Mouse (Mus musculus) mouse trophoblast stem cell (cell line): ENCODE results near the gene Khdc1a.
"Not testable (repeated sequence)": the region's sequence is repeated elsewhere in the genome, so short reads cannot be mapped to it uniquely, and the experiment has no call there.

ENCODE experiments used
- in situ Hi-C, 2 experiments: fragments of 300-500 bp; cut with MseI, MboI; formaldehyde crosslinking; loops; 2 replicates in 1 of 2; 3 replicates in 1 of 2; pipeline ENCODE4 v1.15.1; 2025

Khdc1a gene

GRCm38 (mm10) chr1:21349341-21349740, at the start of gene Khdc1a:
Gene Khdc1a (plus strand): TSS chr1:21349641.
- in situ Hi-C loops: no loop called here

DNA sequence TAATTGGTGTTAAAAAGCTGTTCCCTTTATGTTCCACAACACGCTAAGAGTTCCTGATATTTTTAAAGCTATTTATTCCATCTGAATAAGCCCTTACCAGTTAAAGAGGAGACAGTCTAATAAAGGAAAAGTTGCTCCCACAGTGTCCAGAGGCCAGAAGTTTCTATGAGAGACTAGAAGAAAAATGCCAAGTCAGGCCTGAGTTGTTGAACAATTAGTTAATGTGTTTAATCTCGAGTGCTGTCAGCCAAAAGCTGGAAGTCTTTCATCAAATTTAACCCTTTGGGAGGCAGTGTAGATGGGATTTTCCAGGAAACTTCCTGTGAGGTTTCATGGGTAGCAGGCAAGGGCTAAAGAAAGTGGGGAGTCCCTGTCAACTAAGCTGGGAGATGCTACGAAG, 49.6 kb upstream of the Khdc1a start:
- in situ Hi-C loops: no loop called here

- in situ Hi-C loops: no loop called here
Measured at GRCm38 (mm10) chr1:21301686-21302085, 47.8 kb upstream of the Khdc1a start.

DNA sequence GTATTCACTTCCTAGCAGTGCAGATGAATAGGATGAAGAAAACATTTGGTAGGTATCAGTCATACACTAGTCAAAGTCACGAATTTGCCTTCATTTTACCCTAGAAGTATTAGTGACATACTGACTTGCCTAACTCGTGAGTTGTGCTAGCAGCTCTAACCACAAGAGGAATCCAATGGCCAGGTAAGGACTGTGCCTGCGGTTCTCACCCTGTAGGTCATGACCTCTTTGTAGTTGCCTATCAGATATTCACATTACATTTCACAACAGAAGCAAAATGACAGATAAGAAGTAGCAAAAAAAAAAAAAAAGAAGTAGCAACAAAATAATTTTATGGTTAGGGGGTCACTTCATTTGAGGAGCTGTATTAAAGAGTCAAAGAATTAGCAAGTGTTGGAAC, 45.3 kb upstream of the Khdc1a start:
- in situ Hi-C loops: no loop called here

DNA sequence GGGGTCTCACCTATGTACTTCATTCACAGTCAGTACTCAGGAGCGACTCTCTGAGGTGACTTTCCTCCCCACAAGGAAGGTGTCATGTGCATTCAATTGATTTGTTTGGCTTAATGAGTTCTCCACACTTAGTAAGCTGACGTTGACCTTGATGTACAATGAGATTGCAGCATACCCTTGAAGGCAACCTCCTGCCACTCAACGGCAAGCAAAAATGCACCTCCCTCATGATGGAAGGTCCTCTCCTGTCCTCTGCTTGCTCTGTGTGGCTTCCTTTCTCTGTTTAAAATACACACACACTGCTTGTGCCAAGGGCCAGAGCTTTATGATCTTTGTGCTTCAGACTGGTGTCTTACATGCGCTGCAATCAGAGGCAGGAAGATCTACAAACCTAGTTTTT, 44.8 kb upstream of the Khdc1a start:
- in situ Hi-C loops: no loop called here

GRCm38 (mm10) chr1:21305443-21305842, 44.0 kb upstream of the Khdc1a start:
- in situ Hi-C loops: no loop called here

DNA sequence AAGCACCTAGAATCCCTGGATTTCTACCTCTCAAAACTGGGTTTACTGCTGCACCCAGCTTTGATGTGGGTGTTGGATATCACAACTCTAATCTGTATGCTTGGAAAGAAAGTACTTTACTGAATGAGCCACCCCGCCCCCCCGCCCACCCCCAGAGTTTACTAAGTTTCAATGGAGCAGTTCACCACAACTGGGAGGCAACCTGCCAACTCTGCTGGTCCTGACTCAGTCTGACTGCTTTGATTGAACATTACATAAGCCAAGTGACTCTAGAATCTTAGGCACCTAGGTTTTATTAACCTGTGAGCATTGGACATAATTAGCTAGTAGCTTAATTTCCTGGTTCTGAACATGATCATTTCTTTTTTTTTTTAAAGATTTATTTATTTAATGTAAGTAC, 35.1 kb upstream of the Khdc1a start:
- in situ Hi-C loops: no loop called here

DNA sequence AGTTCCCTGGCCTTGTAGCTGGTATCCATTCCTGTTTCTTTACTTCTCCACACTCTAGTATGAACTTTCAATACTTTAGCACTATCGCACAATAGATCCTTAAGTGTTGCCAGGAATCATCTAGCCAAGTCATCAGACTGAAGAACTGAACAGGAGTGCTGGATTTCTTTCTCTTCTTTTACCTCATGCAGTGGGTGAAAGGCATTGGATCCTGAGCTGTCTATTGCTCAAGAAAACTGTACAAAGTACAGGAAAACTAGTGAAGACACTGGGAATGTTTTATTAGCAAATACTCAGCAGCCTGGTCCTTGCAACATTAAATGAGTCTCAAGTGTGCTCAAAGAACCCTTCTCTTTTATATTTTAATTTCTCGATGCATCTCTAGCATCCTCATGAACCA, 33.7 kb upstream of the Khdc1a start:
- in situ Hi-C loops: no loop called here

DNA sequence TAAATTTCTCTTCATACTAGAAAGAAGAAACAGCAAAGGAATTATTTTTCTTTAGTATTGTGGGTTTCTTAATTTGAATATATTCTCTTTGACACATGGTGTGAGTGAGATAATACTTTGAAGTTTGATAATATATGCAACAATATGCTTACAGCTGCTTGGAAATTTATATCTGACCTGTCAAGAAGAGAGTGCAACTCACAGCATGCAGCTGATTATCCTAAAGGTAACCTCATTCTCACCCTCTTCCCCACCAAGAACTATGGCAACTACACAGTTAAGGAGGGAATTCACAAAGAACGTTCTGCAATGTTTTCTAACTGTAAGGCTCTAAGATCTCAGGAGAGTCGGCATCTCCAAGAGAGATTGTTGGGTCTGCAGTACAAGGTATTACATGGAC, 33.1 kb upstream of the Khdc1a start:
- in situ Hi-C loops: no loop called here

GRCm38 (mm10) chr1:21318202-21318601, 31.2 kb upstream of the Khdc1a start:
- in situ Hi-C loops: no loop called here

GRCm38 (mm10) chr1:21320271-21320670, 29.2 kb upstream of the Khdc1a start:
- in situ Hi-C loops: not testable (repeated sequence)

DNA sequence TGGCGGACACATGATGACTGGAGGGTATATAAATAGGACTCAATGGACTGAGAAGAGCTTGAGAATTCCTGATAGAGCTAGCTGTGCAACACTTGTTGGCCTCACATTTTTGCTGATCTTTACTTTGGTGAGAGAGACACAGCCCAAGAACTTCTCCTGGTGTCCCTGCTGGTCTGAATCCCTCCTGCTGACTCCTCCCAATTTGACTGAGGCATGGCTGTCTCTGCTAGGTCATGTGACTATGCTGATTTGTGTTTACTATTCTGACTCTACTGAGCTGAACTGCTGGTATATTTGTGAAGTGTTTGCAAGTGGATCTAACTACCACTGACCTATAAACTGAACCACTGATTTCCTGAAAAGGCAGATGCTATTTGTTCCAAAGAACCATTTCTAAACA, 27.8 kb upstream of the Khdc1a start:
- in situ Hi-C loops: no loop called here

DNA sequence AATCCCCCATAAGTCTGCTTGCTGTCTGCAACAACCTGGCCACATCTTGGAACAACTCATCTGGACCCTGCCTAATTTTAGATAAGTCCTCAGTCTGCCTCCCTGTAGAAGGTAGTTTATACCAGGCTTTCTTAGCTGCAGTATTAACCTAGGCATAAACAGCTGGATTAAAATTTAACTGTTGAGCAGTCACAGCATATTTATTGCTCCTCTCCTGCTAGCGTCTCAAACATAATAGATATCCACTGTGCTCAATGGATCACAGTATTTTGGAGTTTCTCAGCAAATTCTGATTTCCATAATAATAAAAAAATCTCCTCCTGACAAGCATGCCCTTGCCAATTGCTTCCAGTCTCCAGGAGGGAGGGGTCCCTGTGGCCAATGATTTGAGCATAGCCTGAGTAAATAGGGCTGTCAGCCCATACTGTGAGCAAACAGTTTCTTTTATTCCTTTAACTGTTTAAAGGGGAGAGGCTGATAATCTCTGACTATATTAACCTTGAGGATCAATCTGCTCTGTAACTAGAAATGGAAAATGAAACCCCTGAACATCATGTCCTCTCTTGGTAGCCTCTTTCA, 25.4 kb upstream of the Khdc1a start:
- in situ Hi-C loops: no loop called here

- in situ Hi-C loops: no loop called here
Measured at GRCm38 (mm10) chr1:21324633-21325032, 24.8 kb upstream of the Khdc1a start.

- in situ Hi-C loops: no loop called here
Measured at GRCm38 (mm10) chr1:21326733-21327132, 22.7 kb upstream of the Khdc1a start.

GRCm38 (mm10) chr1:21331161-21331560, 18.3 kb upstream of the Khdc1a start:
- in situ Hi-C loops: not testable (repeated sequence)

GRCm38 (mm10) chr1:21333222-21333973, 16.0 kb upstream of the Khdc1a start:
- in situ Hi-C loops: no loop called here

DNA sequence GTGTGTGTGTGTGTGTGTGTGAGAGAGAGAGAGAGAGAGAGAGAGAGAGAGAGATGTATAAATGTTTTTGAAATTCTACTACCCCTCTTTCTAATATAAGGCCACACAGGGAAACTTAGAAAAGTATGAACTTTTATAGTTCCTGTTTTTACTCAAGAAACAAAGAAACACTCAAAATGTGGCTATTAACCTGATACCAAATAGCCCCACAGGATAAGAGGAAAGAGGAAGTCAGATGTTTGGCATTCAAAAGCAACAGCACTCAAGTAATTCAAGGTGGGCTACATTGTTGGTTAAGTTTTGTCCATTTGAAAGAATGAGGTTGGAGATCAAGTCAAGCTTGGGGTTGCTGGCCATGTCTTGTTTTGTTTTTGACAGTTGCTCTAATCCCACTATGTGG, 13.6 kb upstream of the Khdc1a start:
- in situ Hi-C loops: no loop called here

- in situ Hi-C loops: no loop called here
Measured at GRCm38 (mm10) chr1:21340745-21341144, 8.7 kb upstream of the Khdc1a start.

GRCm38 (mm10) chr1:21344253-21344652, 5.2 kb upstream of the Khdc1a start:
- in situ Hi-C loops: no loop called here

- in situ Hi-C loops: not testable (repeated sequence)
Measured at GRCm38 (mm10) chr1:21344752-21345151, 4.7 kb upstream of the Khdc1a start.

DNA sequence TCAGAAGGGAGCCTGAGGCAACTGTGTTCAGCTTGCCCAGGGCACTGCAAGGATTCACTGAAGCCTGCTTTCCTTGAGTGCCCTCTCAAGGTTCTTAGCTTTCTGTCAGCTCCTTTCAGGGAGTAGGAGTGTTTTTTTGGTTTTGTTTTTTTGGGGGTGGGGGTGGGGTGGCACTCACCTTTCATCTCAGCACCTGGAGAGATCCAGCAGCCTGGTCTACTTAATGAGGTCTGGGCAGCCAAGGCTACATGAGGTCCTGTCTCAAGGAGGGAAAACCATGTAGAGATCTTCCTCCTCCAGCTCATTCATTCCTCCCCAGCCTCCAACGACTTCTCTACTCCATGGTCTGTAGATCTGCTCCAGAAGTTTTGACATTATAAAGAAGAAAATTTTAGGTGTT, 18.6 kb downstream of the Khdc1a start, which contains the start of gene Khdc1c:
TSS of gene Khdc1c (plus strand) at position 301 of the 400 bp plus-strand sequence.
- in situ Hi-C loops: not testable (repeated sequence)

DNA sequence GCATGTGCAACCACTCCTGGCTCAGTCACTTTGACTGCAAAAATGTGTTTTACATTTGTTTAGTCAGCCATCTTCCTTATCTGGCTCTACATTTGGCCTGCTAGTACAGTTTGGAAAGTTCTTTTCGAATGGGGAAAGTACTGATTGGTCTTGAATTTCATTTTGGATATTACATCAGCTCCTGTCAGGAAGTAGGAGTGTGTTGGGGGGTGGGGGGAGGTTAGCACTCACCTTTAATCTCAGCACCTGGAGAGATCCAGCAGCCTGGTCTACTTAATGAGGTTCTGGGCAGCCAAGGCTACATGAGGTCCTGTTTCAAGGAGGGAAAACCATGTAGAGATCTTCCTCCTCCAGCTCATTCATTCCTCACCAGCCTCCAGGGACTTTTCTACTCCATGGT, 33.8 kb downstream of the Khdc1a start, which contains the start of gene Khdc1b:
TSS of gene Khdc1b (plus strand) at position 301 of the 400 bp plus-strand sequence.
- in situ Hi-C loops: no loop called here
